Mouse (Mus musculus): ENCODE data around the gene Ccdc88c. TPM values are rescaled to one million over a fixed set of nuclear protein-coding genes. Genes with fewer than 3 reads are reported as not detected.

Gene Ccdc88c
- polyA plus RNA-seq, 1 experiment from 2014 or later = 9.0 TPM

GRCm38 (mm10) chr12:100949146-100949545 is 79.7 kb downstream of the Ccdc88c start:
- no peaks in the 10 kb centered on the region for H3K9me3 ChIP-seq (ENCODE audit: control insufficient read depth, low read length)
- peaks cover 3% of the 10 kb centered on the region for H3K4me1 ChIP-seq (ENCODE audit: control insufficient read depth, insufficient read depth, low read depth, low read length)

GRCm38 (mm10) chr12:100948021-100948420 is 80.8 kb downstream of the Ccdc88c start:
- WGBS = 92% methylated on average over 6 of the region's 6 CpGs
- Histone ChIP-seq H3K9ac (ENCODE audit: low read depth, low read length) (no peak overlapping the region), H3K27ac (ENCODE audit: low read depth, low read length) (no peak overlapping the region), H3K27me3 (replicated peaks; ENCODE audit: control insufficient read depth, insufficient read depth, low read length) (no peaks in the 10 kb centered on the region), H3K9me3 (ENCODE audit: control insufficient read depth, low read length) (no peaks in the 10 kb centered on the region), H3K4me2 (ENCODE audit: low read length) (no peak overlapping the region), H3K36me3 (ENCODE audit: control insufficient read depth, insufficient read depth, low read length) (peaks cover 16% of the 10 kb centered on the region), H3K4me1 (ENCODE audit: control insufficient read depth, insufficient read depth, low read depth, low read length) (peaks cover 3% of the 10 kb centered on the region), H3K4me3 (ENCODE audit: low read length) (no peak overlapping the region)
- ATAC-seq = no peak

More at GRCm38 (mm10) chr12:100949146-100949545, 79.7 kb downstream of the Ccdc88c start:
- no peak for ATAC-seq
- Histone ChIP-seq H3K36me3 (ENCODE audit: control insufficient read depth, insufficient read depth, low read length) (peaks cover 16% of the 10 kb centered on the region), H3K27ac (ENCODE audit: low read depth, low read length) (no peak overlapping the region), H3K9ac (ENCODE audit: low read depth, low read length) (no peak overlapping the region), H3K27me3 (replicated peaks; ENCODE audit: control insufficient read depth, insufficient read depth, low read length) (no peaks in the 10 kb centered on the region), H3K4me2 (ENCODE audit: low read length) (no peak overlapping the region), H3K4me3 (ENCODE audit: low read length) (no peak overlapping the region)
- 90% methylated on average over 5 of the region's 5 CpGs for WGBS

GRCm38 (mm10) chr12:100945948-100946347 is 82.9 kb downstream of the Ccdc88c start:
- no peak overlapping the region for H3K27ac ChIP-seq (ENCODE audit: low read depth, low read length)
- ATAC-seq = no peak
- H3K27me3 ChIP-seq (replicated peaks; ENCODE audit: control insufficient read depth, insufficient read depth, low read length) = no peaks in the 10 kb centered on the region
- H3K4me3 ChIP-seq (ENCODE audit: low read length) = no peak overlapping the region
- H3K9ac ChIP-seq (ENCODE audit: low read depth, low read length) = no peak overlapping the region
- peaks cover 19% of the 10 kb centered on the region for H3K36me3 ChIP-seq (ENCODE audit: control insufficient read depth, insufficient read depth, low read length)
- no peaks in the 10 kb centered on the region for H3K9me3 ChIP-seq (ENCODE audit: control insufficient read depth, low read length)
- no peaks in the 10 kb centered on the region for H3K4me1 ChIP-seq (ENCODE audit: control insufficient read depth, insufficient read depth, low read depth, low read length)
- 88% methylated on average over 12 of the region's 12 CpGs for WGBS
- no peak overlapping the region for H3K4me2 ChIP-seq (ENCODE audit: low read length)

- H3K27me3 ChIP-seq (replicated peaks; ENCODE audit: control insufficient read depth, insufficient read depth, low read length) = no peaks in the 10 kb centered on the region
- H3K4me2 ChIP-seq (ENCODE audit: low read length) = no peak overlapping the region
- no peak for ATAC-seq
- H3K27ac ChIP-seq (ENCODE audit: low read depth, low read length) = no peak overlapping the region
- H3K4me1 ChIP-seq (ENCODE audit: control insufficient read depth, insufficient read depth, low read depth, low read length) = no peaks in the 10 kb centered on the region
- H3K9ac ChIP-seq (ENCODE audit: low read depth, low read length) = no peak overlapping the region
- WGBS = 85% methylated on average over 12 of the region's 12 CpGs
- peaks cover 23% of the 10 kb centered on the region for H3K36me3 ChIP-seq (ENCODE audit: control insufficient read depth, insufficient read depth, low read length)
- H3K4me3 ChIP-seq (ENCODE audit: low read length) = no peak overlapping the region
- H3K9me3 ChIP-seq (ENCODE audit: control insufficient read depth, low read length) = no peaks in the 10 kb centered on the region
Measured at GRCm38 (mm10) chr12:100945501-100945900, 83.4 kb downstream of the Ccdc88c start.

- no peak overlapping the region for H3K4me2 ChIP-seq (ENCODE audit: low read length)
- no peak overlapping the region for H3K27ac ChIP-seq (ENCODE audit: low read depth, low read length)
- H3K9me3 ChIP-seq (ENCODE audit: control insufficient read depth, low read length) = no peaks in the 10 kb centered on the region
- 90% methylated on average over 21 of the region's 21 CpGs for WGBS
- no peaks in the 10 kb centered on the region for H3K4me1 ChIP-seq (ENCODE audit: control insufficient read depth, insufficient read depth, low read depth, low read length)
- H3K9ac ChIP-seq (ENCODE audit: low read depth, low read length) = no peak overlapping the region
- no peaks in the 10 kb centered on the region for H3K27me3 ChIP-seq (replicated peaks; ENCODE audit: control insufficient read depth, insufficient read depth, low read length)
- ATAC-seq = no peak
- H3K36me3 ChIP-seq (ENCODE audit: control insufficient read depth, insufficient read depth, low read length) = peaks cover 25% of the 10 kb centered on the region
- H3K4me3 ChIP-seq (ENCODE audit: low read length) = no peak overlapping the region
Measured at GRCm38 (mm10) chr12:100944921-100945336, 83.9 kb downstream of the Ccdc88c start.

- ATAC-seq = no peak
- Histone ChIP-seq H3K9ac (ENCODE audit: low read depth, low read length) (no peak overlapping the region), H3K4me2 (ENCODE audit: low read length) (no peak overlapping the region), H3K27ac (ENCODE audit: low read depth, low read length) (no peak overlapping the region), H3K4me1 (ENCODE audit: control insufficient read depth, insufficient read depth, low read depth, low read length) (no peaks in the 10 kb centered on the region), H3K27me3 (replicated peaks; ENCODE audit: control insufficient read depth, insufficient read depth, low read length) (no peaks in the 10 kb centered on the region), H3K4me3 (ENCODE audit: low read length) (no peak overlapping the region), H3K36me3 (ENCODE audit: control insufficient read depth, insufficient read depth, low read length) (peaks cover 28% of the 10 kb centered on the region), H3K9me3 (ENCODE audit: control insufficient read depth, low read length) (no peaks in the 10 kb centered on the region)
- 81% methylated on average over 4 of the region's 4 CpGs for WGBS
Measured at GRCm38 (mm10) chr12:100943146-100943545, 85.7 kb downstream of the Ccdc88c start.

GRCm38 (mm10) chr12:100941361-100941760 is 87.5 kb downstream of the Ccdc88c start:
- Histone ChIP-seq H3K36me3 (ENCODE audit: control insufficient read depth, insufficient read depth, low read length) (peaks cover 19% of the 10 kb centered on the region), H3K4me2 (ENCODE audit: low read length) (no peak overlapping the region)

GRCm38 (mm10) chr12:100937441-100938360 is 91.2 kb downstream of the Ccdc88c start:
- Histone ChIP-seq H3K27me3 (replicated peaks; ENCODE audit: control insufficient read depth, insufficient read depth, low read length) (no peaks in the 10 kb centered on the region), H3K4me1 (ENCODE audit: control insufficient read depth, insufficient read depth, low read depth, low read length) (no peaks in the 10 kb centered on the region), H3K4me2 (ENCODE audit: low read length) (no peak overlapping the region), H3K9me3 (ENCODE audit: control insufficient read depth, low read length) (no peaks in the 10 kb centered on the region), H3K9ac (ENCODE audit: low read depth, low read length) (no peak overlapping the region), H3K4me3 (ENCODE audit: low read length) (no peak overlapping the region), H3K27ac (ENCODE audit: low read depth, low read length) (no peak overlapping the region), H3K36me3 (ENCODE audit: control insufficient read depth, insufficient read depth, low read length) (peaks cover 15% of the 10 kb centered on the region; the same call in 1 of the 2 replicates)
- ATAC-seq = peak; percentile 46; the same call in 1 of the 2 replicates
- WGBS = 64% methylated on average over 20 of the region's 21 CpGs

More at GRCm38 (mm10) chr12:100941361-100941760, 87.5 kb downstream of the Ccdc88c start:
- Histone ChIP-seq H3K27ac (ENCODE audit: low read depth, low read length) (no peak overlapping the region), H3K27me3 (replicated peaks; ENCODE audit: control insufficient read depth, insufficient read depth, low read length) (no peaks in the 10 kb centered on the region), H3K9me3 (ENCODE audit: control insufficient read depth, low read length) (no peaks in the 10 kb centered on the region), H3K9ac (ENCODE audit: low read depth, low read length) (no peak overlapping the region), H3K4me1 (ENCODE audit: control insufficient read depth, insufficient read depth, low read depth, low read length) (no peaks in the 10 kb centered on the region), H3K4me3 (ENCODE audit: low read length) (no peak overlapping the region)
- ATAC-seq = no peak
- WGBS = 83% methylated on average over 3 of the region's 3 CpGs

- Histone ChIP-seq H3K9ac (ENCODE audit: low read depth, low read length) (no peak overlapping the region), H3K4me3 (ENCODE audit: low read length) (no peak overlapping the region), H3K36me3 (ENCODE audit: control insufficient read depth, insufficient read depth, low read length) (peaks cover 15% of the 10 kb centered on the region; the same call in 1 of the 2 replicates), H3K27ac (ENCODE audit: low read depth, low read length) (no peak overlapping the region), H3K9me3 (ENCODE audit: control insufficient read depth, low read length) (no peaks in the 10 kb centered on the region), H3K4me1 (ENCODE audit: control insufficient read depth, insufficient read depth, low read depth, low read length) (no peaks in the 10 kb centered on the region), H3K4me2 (ENCODE audit: low read length) (no peak overlapping the region), H3K27me3 (replicated peaks; ENCODE audit: control insufficient read depth, insufficient read depth, low read length) (no peaks in the 10 kb centered on the region)
- no peak for ATAC-seq
- 83% methylated on average over 4 of the region's 4 CpGs for WGBS
Measured at GRCm38 (mm10) chr12:100936737-100937136, 92.1 kb downstream of the Ccdc88c start.
